Mouse (Mus musculus) megakaryocyte-erythroid progenitor cell, adult 5-6 weeks (primary cell): ENCODE measurements around the gene Olfr586. TPM values are rescaled to one million over a fixed set of nuclear protein-coding genes. Genes with fewer than 3 reads are reported as not detected.

Source experiments
- ATAC-seq: replicated peaks from 2 replicates; pipeline ENCODE4 v1.8.0; 2016; ENCODE audit warnings: mild to moderate bottlenecking, inconsistent platforms; ENCODE audit not compliant: severe bottlenecking, poor library complexity, low FRiP score, low TSS enrichment
- total RNA-seq, 2 experiments: library from RNA; stranded (forward) in 1 of 2; stranded (reverse) in 1 of 2; fragments of 200-1000, 215-1000 nt in 1 of 2; fragments of >200 nt in 1 of 2; fragmentation: Nextera tagmentation in 1 of 2; gene quantifications; 2 replicates each; pipeline ENCODE4 v1.2.3; 2014 to 2017

The Olfr586 gene
- total RNA-seq (2014; fragmentation: Nextera tagmentation) (not detected in 2 replicates), total RNA-seq (2017) (not detected in 2 replicates)

DNA sequence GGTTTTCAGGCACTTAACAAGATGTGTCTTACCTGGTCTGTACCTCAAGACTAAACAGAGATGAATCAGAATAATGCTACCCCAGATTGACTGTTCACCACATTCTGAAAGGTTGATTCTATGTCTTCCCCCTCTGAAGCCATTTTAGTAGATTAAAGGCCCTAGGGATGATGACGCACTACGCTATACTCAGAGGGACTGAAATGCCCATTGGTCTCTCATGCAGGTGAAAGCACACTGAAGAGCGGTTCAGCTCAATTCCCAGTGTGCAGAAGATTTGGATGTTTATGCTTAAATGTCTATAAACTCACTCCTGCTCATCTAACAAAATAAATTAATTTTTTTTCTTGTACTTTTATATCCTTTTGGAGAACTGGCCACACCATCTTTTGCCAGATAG, at the start of gene Olfr586:
Olfr586 (minus strand) TSS at position 101 of the 400 bp plus-strand sequence.
- no peak for ATAC-seq

DNA sequence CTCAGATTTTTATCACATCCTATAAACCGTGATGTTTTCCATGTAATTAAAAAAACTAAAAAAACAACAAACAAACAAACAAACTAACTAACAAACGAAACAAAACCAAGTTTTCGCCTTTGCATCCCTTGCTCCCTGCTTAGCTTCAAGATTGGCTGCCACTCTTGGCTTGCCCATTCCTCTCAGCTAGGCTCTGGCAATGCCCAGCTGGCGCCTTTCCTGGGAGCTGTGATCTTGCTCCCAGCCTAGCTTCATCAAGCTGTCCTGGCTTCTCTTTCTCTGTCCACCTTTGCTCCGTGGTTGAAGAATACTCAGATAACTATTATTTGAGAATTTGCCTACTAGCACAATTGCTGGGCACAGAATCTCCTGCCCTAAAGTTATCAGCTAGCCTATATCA, 44.3 kb upstream of the Olfr586 start:
- no peak for ATAC-seq

DNA sequence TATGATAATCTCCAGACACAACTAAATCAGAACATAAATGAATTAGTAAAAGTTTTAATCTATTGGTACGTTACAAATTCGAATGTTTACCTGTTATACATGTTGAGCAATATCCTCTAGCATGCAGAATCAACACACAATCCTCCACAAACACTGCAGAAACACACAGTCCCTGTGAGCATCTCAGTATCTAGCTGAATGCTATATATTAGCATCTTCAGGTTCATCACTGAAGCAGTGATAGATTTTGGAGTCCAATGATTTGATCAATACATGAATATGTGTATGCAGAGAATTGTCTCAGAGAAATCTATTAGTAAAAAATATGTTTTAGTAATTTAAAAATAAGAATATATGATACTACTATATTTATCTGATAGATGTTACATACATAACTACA, 30.8 kb upstream of the Olfr586 start, which contains the start of gene Olfr589:
Olfr589 (minus strand) TSS at position 101 of the 400 bp plus-strand sequence.
- ATAC-seq, result no peak

DNA sequence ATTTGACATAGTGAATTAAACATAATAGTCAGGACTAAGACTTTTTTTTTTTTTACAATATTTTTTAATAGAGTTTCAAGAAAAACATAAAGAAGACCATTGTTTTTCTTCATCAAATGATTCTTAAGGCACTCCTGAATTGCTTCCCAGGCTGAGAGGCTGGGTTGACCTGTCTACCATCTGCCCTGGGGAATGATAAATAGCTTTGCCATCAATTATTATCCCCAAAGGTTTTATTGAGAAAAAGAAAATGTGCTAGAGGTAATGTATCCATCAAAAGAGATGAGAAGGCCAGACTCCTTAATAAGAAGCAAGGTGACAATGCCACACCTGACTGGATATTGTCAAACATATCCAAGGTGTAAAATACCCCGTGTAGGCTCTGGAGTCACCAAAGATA, 15.1 kb upstream of the Olfr586 start, which contains the start of gene Olfr588-ps1:
Olfr588-ps1 (plus strand) TSS at position 301 of the 400 bp plus-strand sequence.
- no peak for ATAC-seq

DNA sequence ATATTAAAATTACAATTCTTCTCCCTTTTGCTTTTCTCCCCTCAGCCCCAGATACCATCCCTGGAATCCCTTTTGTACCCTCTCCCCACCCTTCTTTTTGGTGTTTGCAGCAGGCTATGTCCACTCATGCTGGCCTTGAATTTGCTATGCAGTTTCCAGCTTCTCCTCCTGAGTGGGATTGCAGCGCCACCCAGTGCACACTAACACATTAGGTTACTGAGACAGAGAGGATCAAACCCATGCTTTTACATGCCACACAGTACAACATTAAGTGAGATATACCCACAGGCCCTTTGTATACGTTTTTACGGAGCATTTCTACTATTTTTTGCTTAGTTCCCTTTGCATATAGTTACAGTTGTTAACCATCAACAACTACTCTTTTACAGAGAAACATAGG, 6.0 kb downstream of the Olfr586 start:
- ATAC-seq, result no peak

DNA sequence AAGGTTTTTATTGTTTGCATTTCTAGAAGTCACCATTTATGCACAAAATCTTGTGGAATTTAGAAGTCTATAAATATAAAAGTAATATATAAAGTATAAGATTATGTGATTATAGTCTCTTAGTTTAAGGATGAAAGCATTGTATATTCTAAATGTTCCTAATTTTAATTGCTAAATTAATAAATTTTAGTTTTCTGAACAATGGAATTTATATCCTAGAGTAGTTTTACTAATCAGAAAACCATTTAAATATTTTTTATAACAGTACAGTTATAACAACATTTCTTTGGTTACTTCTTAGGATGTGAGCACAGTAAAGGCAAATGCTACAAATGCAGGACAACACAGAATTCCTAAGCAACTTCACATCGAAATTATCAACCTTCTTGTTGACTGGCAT, 28.0 kb downstream of the Olfr586 start, which contains the start of gene Olfr585:
Olfr585 (plus strand) TSS at position 301 of the 400 bp plus-strand sequence.
- no peak for ATAC-seq

DNA sequence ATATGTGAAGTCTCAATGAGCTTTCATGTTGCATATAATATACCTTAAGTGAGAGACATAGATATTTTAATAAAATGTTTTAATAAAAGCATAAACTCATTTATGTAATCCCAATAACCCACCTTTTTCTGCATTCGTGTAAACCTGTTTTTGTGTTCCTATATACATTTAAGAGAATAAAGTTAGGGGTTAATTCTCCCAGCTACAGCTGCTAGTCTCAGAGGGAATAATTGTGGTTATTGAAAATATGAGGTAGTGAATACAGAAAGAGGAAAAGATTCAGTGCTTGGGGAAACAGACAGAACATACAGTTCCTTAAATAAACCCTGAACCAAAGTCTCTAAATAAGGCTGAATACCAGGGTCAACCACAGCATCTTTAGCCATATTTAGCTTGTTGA, 43.9 kb downstream of the Olfr586 start, which contains the start of gene Olfr584:
Olfr584 (plus strand) TSS at position 301 of the 400 bp plus-strand sequence.
- ATAC-seq, result no peak

Other genes starting within 250 kb of the Olfr586 start
- gene Olfr568, start 248.5 kb downstream of the Olfr586 start, total RNA-seq (2014; fragmentation: Nextera tagmentation), result not detected in 2 replicates
- gene Olfr568, start 248.5 kb downstream of the Olfr586 start, total RNA-seq (2017), result not detected in 2 replicates
- not detected in 2 replicates for gene Olfr569, start 234.8 kb downstream of the Olfr586 start, total RNA-seq (2014; fragmentation: Nextera tagmentation)
- not detected in 2 replicates for gene Olfr569, start 234.8 kb downstream of the Olfr586 start, total RNA-seq (2017)
- gene Olfr570, start 231.1 kb downstream of the Olfr586 start, total RNA-seq (2014; fragmentation: Nextera tagmentation), result not detected in 2 replicates
- gene Olfr570, start 231.1 kb downstream of the Olfr586 start, total RNA-seq (2017), result not detected in 2 replicates
- gene Olfr571, start 208.1 kb downstream of the Olfr586 start, total RNA-seq (2014; fragmentation: Nextera tagmentation), result not detected in 2 replicates
- gene Olfr571, start 208.1 kb downstream of the Olfr586 start, total RNA-seq (2017), result not detected in 2 replicates
- not detected in 2 replicates for gene Olfr572, start 201.2 kb downstream of the Olfr586 start, total RNA-seq (2014; fragmentation: Nextera tagmentation)
- gene Olfr572, start 201.2 kb downstream of the Olfr586 start, total RNA-seq (2017), result not detected in 2 replicates
- gene Olfr573-ps1, start 183.1 kb downstream of the Olfr586 start, total RNA-seq (2014; fragmentation: Nextera tagmentation), result not detected in 2 replicates
- not detected in 2 replicates for gene Olfr573-ps1, start 183.1 kb downstream of the Olfr586 start, total RNA-seq (2017)
- not detected in 2 replicates for gene Olfr574, start 177.2 kb downstream of the Olfr586 start, total RNA-seq (2014; fragmentation: Nextera tagmentation)
- gene Olfr574, start 177.2 kb downstream of the Olfr586 start, total RNA-seq (2017), result not detected in 2 replicates
- gene Olfr575, start 166.9 kb downstream of the Olfr586 start, total RNA-seq (2014; fragmentation: Nextera tagmentation), result not detected in 2 replicates
- gene Olfr575, start 166.9 kb downstream of the Olfr586 start, total RNA-seq (2017), result not detected in 2 replicates
- gene Olfr576, start 163.0 kb downstream of the Olfr586 start, total RNA-seq (2014; fragmentation: Nextera tagmentation), result not detected in 2 replicates
- gene Olfr576, start 163.0 kb downstream of the Olfr586 start, total RNA-seq (2017), result not detected in 2 replicates
- not detected in 2 replicates for gene Olfr577, start 149.7 kb downstream of the Olfr586 start, total RNA-seq (2014; fragmentation: Nextera tagmentation)
- gene Olfr577, start 149.7 kb downstream of the Olfr586 start, total RNA-seq (2017), result not detected in 2 replicates
- gene Olfr578, start 136.3 kb downstream of the Olfr586 start, total RNA-seq (2014; fragmentation: Nextera tagmentation), result not detected in 2 replicates
- not detected in 2 replicates for gene Olfr578, start 136.3 kb downstream of the Olfr586 start, total RNA-seq (2017)
- gene Olfr582, start 87.6 kb downstream of the Olfr586 start, total RNA-seq (2014; fragmentation: Nextera tagmentation), result not detected in 2 replicates
- not detected in 2 replicates for gene Olfr582, start 87.6 kb downstream of the Olfr586 start, total RNA-seq (2017)
- gene Olfr583, start 74.3 kb downstream of the Olfr586 start, total RNA-seq (2014; fragmentation: Nextera tagmentation), result not detected in 2 replicates
- not detected in 2 replicates for gene Olfr583, start 74.3 kb downstream of the Olfr586 start, total RNA-seq (2017)
- not detected in 2 replicates for gene Olfr584, start 43.8 kb downstream of the Olfr586 start, total RNA-seq (2014; fragmentation: Nextera tagmentation)
- not detected in 2 replicates for gene Olfr584, start 43.8 kb downstream of the Olfr586 start, total RNA-seq (2017)
- not detected in 2 replicates for gene Olfr585, start 27.9 kb downstream of the Olfr586 start, total RNA-seq (2014; fragmentation: Nextera tagmentation)
- not detected in 2 replicates for gene Olfr585, start 27.9 kb downstream of the Olfr586 start, total RNA-seq (2017)
- not detected in 2 replicates for gene Olfr588-ps1, start 15.2 kb upstream of the Olfr586 start, total RNA-seq (2014; fragmentation: Nextera tagmentation)
- not detected in 2 replicates for gene Olfr588-ps1, start 15.2 kb upstream of the Olfr586 start, total RNA-seq (2017)
- gene Olfr589, start 30.7 kb upstream of the Olfr586 start, total RNA-seq (2014; fragmentation: Nextera tagmentation), result not detected in 2 replicates
- gene Olfr589, start 30.7 kb upstream of the Olfr586 start, total RNA-seq (2017), result not detected in 2 replicates
- not detected in 2 replicates for gene Olfr591, start 52.7 kb upstream of the Olfr586 start, total RNA-seq (2014; fragmentation: Nextera tagmentation)
- gene Olfr591, start 52.7 kb upstream of the Olfr586 start, total RNA-seq (2017), result not detected in 2 replicates
- not detected in 2 replicates for gene Olfr592, start 59.2 kb upstream of the Olfr586 start, total RNA-seq (2014; fragmentation: Nextera tagmentation)
- gene Olfr592, start 59.2 kb upstream of the Olfr586 start, total RNA-seq (2017), result not detected in 2 replicates
- not detected in 2 replicates for gene Olfr593, start 86.2 kb upstream of the Olfr586 start, total RNA-seq (2014; fragmentation: Nextera tagmentation)
- not detected in 2 replicates for gene Olfr593, start 86.2 kb upstream of the Olfr586 start, total RNA-seq (2017)
- not detected in 2 replicates for gene Olfr594, start 91.4 kb upstream of the Olfr586 start, total RNA-seq (2014; fragmentation: Nextera tagmentation)
- not detected in 2 replicates for gene Olfr594, start 91.4 kb upstream of the Olfr586 start, total RNA-seq (2017)
- gene Usp17ld, start 126.9 kb upstream of the Olfr586 start, total RNA-seq (2014; fragmentation: Nextera tagmentation), result not detected in 2 replicates
- not detected in 2 replicates for gene Usp17ld, start 126.9 kb upstream of the Olfr586 start, total RNA-seq (2017)
- not detected in 2 replicates for gene Olfr596, start 180.0 kb upstream of the Olfr586 start, total RNA-seq (2014; fragmentation: Nextera tagmentation)
- gene Olfr596, start 180.0 kb upstream of the Olfr586 start, total RNA-seq (2017), result not detected in 2 replicates
- not detected in 2 replicates for gene Olfr597, start 190.7 kb upstream of the Olfr586 start, total RNA-seq (2014; fragmentation: Nextera tagmentation)
- gene Olfr597, start 190.7 kb upstream of the Olfr586 start, total RNA-seq (2017), result not detected in 2 replicates
- gene Olfr598, start 197.9 kb upstream of the Olfr586 start, total RNA-seq (2014; fragmentation: Nextera tagmentation), result not detected in 2 replicates
- not detected in 2 replicates for gene Olfr598, start 197.9 kb upstream of the Olfr586 start, total RNA-seq (2017)
- gene Olfr599, start 210.3 kb upstream of the Olfr586 start, total RNA-seq (2014; fragmentation: Nextera tagmentation), result not detected in 2 replicates
- gene Olfr599, start 210.3 kb upstream of the Olfr586 start, total RNA-seq (2017), result not detected in 2 replicates
- gene Olfr600, start 224.0 kb upstream of the Olfr586 start, total RNA-seq (2014; fragmentation: Nextera tagmentation), result not detected in 2 replicates
- gene Olfr600, start 224.0 kb upstream of the Olfr586 start, total RNA-seq (2017), result not detected in 2 replicates
- not detected in 2 replicates for gene Olfr601, start 237.0 kb upstream of the Olfr586 start, total RNA-seq (2014; fragmentation: Nextera tagmentation)
- gene Olfr601, start 237.0 kb upstream of the Olfr586 start, total RNA-seq (2017), result not detected in 2 replicates